Mouse (Mus musculus) left cerebral cortex, postnatal 4 days (tissue): ENCODE data around the gene Cyp3a57. TPM values are rescaled to one million over a fixed set of nuclear protein-coding genes. Genes with fewer than 3 reads are reported as not detected.
"Not testable (repeated sequence)": the region's sequence is repeated elsewhere in the genome, so short reads cannot be mapped to it uniquely, and the experiment has no call there.

Source experiments
- DNase-seq: peaks from one replicate; pipeline ENCODE4 v3.0.0-alpha.2; 2022
- intact Hi-C: fragments of 180-260 bp; cut with DNase I; formaldehyde crosslinking; loops from one replicate; pipeline ENCODE4 v1.15.1; 2025
- total RNA-seq, 2 experiments: library from RNA; stranded (reverse); gene quantifications; 2 replicates each; pipeline ENCODE4 v1.2.3; 2021

Gene Cyp3a57
- under 1 TPM in 1 of 2 experiments, not detected in 1; 0.28 TPM for total RNA-seq

DNA sequence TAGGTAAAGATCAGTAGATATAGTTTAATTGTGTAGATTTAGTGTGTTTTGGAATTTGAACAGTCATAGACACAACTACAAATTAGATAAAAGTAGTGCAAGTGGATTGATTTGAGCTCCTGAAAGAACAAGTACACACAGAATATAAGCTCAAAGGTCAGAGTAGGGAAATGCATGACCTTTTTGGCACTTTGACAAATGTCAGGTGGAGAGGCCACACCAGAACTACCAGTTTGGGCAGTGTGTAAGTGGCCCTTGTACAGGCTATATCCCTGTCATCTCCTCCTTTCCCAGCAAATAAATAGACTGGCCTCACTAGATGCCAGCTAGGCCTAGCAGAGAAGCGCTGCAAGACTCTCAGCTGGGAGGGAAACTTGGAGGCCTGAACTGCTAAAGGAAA, at the start of gene Cyp3a57:
Gene Cyp3a57, plus strand, starts transcription at position 339 of the 400 bp plus-strand sequence.
- intact Hi-C loops, result no loop called here
- DNase-seq, result no peak

DNA sequence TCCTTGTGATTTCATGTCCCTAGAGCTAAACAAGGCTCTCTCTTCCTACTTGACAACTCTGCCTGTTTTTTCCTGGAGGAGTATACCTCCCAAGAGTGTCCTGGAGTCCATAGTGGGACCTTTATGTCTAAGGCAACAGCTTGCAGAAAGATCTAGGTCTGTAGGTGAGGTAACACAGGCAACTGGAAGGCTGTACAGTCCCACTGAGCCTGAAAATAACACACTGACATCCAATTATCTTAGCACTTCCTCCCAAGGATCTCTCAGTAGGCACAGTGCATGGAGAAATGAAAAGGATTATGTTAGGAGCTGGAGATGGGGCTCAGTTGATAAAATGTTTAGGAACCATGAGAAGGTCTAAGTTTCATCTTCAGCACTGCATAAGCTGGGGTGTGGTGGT, 44.6 kb upstream of the Cyp3a57 start:
- intact Hi-C loops, result no loop called here
- no peak for DNase-seq

DNA sequence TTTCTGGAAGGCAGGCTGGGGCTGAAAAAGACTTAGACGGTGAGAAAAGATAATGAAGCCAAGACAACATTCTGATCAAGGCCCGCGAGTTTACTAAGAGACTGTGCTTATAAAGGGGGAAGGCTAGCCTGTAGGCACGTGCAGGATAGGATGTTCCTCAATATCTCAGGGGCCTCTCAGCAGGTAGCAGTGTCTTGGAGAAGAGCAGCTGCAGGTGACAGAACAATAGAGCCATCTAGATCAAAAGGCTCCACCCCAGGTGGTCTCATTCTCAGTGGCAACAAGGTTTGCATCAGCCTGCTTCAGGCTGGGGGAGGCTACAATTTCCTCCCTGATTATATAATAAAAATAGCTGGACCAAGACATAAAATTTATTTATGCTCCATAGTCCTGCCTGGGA, 43.3 kb upstream of the Cyp3a57 start:
- intact Hi-C loops, DNase-seq: not testable (repeated sequence)

DNA sequence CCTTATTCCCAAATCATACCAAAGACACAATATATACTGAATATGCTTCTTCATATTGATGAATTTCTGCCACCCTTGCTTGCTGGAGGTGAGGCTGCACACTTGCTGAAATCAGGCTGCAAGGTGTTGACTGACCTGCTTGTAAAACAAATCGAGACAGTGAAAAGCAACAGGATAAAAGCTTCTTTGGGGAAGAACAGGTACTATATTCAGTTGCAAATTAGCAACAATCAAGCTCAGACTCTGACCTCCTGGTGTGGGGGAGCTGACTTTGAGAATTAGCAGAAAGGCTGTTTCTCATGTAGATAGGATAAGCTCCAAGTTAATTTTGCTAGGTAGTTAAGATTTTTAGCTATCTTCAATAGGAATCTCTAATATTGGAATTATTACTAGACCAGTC, 42.7 kb upstream of the Cyp3a57 start:
- DNase-seq, result no peak
- intact Hi-C loops, result no loop called here

DNA sequence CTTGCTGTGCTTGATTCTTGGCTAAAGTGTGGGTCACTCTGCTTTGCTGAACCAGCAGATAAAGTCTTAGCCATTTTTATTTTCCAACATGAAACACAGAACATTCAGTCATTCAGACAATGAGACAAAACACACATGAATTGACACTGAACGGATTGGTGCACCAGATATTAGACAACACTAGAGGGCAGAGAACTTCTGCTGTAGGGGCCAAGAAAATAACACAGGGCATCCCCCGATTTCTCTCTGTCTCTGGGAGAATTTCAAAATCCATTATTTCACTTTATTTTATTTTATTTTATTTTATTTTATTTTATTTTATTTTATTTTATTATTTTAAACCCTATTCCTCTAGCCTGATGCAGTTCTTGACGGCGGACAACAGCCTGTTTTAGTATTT, 38.1 kb upstream of the Cyp3a57 start:
- intact Hi-C loops, DNase-seq: not testable (repeated sequence)

DNA sequence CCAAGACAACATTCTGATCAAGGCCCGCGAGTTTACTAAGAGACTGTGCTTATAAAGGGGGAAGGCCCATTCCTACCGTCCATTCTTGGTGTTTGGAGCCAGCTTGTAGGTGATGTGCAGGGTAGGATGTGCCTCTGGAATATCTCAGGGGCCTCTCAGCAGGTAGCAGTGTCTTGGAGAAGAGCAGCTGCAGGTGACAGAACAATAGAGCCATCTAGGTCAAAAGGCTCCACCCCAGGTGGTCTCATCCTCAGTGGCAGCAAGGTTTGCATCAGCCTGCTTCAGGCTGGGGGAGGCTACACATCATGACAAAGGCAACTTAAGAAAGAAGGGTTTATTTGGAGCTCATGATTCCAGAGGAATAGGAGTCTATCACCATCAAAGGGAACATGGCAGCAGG, 37.3 kb upstream of the Cyp3a57 start:
- DNase-seq, intact Hi-C loops: not testable (repeated sequence)

DNA sequence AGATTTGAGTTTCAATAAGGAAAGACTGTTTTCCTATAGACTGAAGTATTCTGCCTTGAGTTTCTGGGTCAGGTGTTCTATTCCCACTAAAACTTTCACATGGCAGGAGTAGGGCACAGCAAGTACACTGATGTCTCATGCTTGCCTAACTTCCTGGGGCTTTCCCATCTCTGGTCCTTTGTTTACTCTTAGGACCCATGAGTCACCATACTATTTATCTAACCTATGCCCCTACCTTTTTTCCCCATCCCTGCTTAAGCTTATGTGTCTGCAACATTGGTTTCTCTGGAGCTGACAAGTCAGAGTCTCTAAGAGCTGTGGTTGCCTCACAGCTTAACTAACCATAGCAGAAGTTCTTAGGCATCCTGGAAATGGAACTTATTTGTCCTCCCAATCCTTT, 31.2 kb upstream of the Cyp3a57 start:
- DNase-seq, result no peak
- intact Hi-C loops, result no loop called here

DNA sequence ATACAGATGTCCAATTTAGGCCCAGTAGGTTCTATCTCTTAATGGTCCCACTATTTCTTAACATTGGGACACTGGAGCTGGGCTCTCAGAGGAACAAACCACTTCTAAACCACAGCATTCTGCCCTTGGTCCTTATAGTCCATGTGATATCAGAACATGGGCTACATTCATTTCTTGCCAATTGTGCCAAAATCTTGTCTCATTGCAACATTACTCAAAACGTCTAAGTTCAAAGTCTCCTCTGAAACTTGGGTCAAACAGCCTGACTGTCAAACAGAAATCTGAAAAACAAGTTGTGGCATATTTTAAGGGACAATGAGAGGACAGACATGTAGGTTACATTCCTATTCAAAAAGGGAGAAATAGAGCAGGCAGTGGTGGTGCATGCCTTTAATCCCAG, 27.9 kb upstream of the Cyp3a57 start:
- intact Hi-C loops, result no loop called here
- no peak for DNase-seq

DNA sequence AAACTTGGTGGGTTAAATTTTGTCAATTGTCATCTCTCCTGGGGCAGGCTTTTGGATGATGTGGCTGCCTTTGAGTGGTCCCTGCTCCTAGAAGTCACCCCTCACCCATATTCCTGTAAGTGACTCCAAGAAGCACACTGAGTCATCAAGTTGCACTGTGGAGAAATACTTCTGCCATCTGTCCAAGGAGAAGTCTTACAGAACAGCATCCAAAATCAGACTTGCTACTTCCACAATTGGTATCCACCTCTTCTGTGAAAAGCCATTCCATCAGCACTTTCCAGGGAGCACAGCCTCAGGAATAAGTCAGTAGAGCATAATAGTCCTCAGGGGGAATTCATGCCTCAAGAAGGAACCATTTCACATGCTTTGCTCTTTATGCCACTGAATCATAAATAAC, 6.3 kb upstream of the Cyp3a57 start:
- intact Hi-C loops, DNase-seq: not testable (repeated sequence)

DNA sequence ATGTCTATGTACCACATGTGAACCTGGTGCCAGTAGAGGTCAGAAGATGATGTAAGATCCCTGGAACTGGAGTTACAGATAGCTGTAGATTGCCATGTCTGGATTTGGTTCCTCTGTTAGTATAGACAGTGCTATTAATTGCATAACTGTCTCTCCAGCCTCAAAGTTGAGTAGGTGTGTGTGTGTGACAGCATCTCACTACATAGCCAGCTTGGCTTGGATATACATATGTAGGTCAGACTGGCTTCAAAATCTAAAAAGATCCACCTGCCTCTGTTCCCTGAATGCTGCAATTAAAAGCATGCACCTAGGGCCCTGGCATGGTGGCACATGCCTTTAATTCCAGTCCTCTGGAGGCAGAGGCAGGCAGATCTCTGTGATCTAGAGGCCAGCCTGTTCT, 4.6 kb downstream of the Cyp3a57 start:
- DNase-seq, result no peak
- intact Hi-C loops, result no loop called here

DNA sequence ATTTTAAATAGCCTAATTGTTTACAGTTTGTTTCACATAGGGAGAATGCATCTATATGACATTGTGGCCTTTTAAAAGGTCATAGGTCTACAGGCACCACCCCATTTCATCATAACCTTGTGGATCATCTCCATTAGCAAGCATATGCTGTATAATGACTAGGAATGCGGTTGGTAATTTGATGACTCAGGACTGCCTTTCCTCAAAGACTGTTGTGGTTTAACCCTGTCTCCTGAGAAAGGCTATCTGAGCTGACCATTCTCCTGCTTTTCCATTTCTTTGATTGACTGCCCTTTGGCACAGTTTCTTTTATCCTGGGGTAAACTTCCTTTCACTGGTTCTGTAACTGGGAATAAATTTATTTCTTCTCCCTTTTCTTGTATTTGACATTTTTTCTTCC, 8.0 kb downstream of the Cyp3a57 start:
- DNase-seq, result no peak
- intact Hi-C loops, result no loop called here

DNA sequence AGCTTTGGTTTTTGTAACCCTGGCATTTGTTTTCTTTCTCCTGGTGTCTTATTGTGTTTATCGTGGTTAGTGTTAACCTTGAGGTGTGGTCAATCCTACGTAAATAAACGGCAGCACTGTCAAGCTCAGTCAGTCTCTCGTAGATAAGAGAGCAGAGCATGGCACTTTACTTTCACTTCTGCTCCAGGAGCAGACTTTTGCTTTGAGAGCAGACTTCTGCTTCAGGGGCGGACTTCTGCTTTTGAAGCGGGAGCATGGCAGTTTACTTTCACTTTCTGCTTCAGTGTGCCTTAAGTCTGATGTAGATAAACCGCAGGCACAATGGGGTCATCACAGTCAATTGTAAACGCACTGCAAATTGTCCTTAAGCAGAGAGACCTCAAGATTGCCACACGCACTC, 70.3 kb downstream of the Cyp3a57 start:
- intact Hi-C loops, DNase-seq: not testable (repeated sequence)

DNA sequence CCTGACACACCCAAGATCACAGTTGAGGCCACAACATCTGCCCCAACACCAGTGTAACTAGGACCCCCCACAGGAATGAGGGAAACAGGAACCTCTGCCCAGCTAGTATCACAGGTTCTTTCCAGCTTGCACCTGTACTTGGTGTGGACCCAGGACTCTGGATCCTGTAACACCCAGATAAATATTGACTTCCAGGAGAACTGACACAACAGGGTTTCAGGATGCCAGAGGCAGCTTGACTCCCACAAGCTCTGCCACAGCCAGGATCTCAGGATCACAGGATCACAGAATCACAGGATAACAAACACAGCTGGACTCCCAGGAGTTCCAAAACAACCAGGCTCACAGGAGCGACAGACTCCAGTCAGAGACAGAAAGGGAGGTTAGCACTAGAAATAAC, 77.2 kb downstream of the Cyp3a57 start:
- intact Hi-C loops, result no loop called here
- DNase-seq, result no peak

DNA sequence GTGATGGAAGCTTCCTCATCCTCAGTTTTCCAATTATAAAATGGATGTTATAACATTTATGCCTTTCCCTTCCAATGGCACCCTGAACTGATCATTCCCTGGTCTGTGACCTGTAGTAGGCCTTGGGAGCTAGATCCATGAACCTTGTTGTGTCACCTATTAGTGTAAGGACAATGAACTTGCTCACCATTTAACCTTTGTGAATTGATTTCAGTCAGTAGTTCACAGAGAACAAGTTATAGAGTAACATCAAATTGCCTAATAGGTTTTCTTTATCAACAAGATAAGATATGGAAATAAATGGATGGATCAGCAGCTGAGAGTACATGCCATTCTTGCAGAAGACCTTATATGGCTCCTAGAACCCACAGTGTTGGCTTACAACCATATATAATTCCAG, 85.9 kb downstream of the Cyp3a57 start:
- intact Hi-C loops, result no loop called here
- DNase-seq, result no peak

DNA sequence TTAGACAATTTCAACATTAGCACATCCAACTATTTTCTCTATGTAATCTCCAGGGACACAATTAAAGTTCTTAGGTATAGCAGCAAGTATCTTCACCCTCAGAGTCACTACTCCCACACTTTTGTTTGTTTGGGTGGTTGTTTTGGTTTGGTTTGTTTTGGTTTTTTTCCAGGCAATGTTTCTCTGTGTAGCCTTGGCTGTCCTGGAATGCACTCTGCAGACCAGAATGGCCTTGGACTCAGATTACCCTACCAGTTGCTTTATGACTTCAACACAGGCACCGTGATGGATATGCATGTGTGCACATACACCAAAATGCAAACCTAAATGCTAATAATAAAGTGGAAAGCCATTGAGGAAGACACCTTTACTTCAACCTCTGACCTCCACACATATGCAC, 88.6 kb downstream of the Cyp3a57 start:
- intact Hi-C loops, result no loop called here
- DNase-seq, result no peak

Other genes with a start within 250 kb of the Cyp3a57 start
- gene Arpc1b, start 231.1 kb upstream of the Cyp3a57 start, total RNA-seq, result 10 to 100 TPM; 25.7 to 28.3 TPM
- gene Pdap1, start 205.0 kb upstream of the Cyp3a57 start, total RNA-seq, result 100 to 1,000 TPM; 136 to 144 TPM
- gene Bud31, start 204.9 kb upstream of the Cyp3a57 start, total RNA-seq, result 100 to 1,000 TPM; 101 to 104 TPM
- 10 to 100 TPM; 19.3 to 19.6 TPM for gene Ptcd1, start 178.2 kb upstream of the Cyp3a57 start, total RNA-seq
- gene Cpsf4, start 178.1 kb upstream of the Cyp3a57 start, total RNA-seq, result 10 to 100 TPM; 35.2 to 36.4 TPM
- 100 to 1,000 TPM; 213 to 222 TPM for gene Atp5j2, start 153.2 kb upstream of the Cyp3a57 start, total RNA-seq
- 1 to 10 TPM; 6.4 to 7.5 TPM for gene Zkscan14, start 143.4 kb upstream of the Cyp3a57 start, total RNA-seq
- 10 to 100 TPM; 15.5 to 16.0 TPM for gene Zkscan5, start 140.7 kb upstream of the Cyp3a57 start, total RNA-seq
- gene Zfp655, start 113.6 kb upstream of the Cyp3a57 start, total RNA-seq, result 10 to 100 TPM; 25.5 to 28.9 TPM
- 10 to 100 TPM; 17.5 to 17.8 TPM for gene Zscan25, start 64.8 kb upstream of the Cyp3a57 start, total RNA-seq
- not detected for gene Cyp3a16, start 124.4 kb downstream of the Cyp3a57 start, total RNA-seq
- not detected for gene Cyp3a41b, start 239.5 kb downstream of the Cyp3a57 start, total RNA-seq